Mouse (Mus musculus): ENCODE measurements around the gene Brpf3. TPM values are rescaled to one million over a fixed set of nuclear protein-coding genes. Genes with fewer than 3 reads are reported as not detected.

The Brpf3 gene
- polyA plus RNA-seq, 1 experiment from 2014 or later: 6.0 TPM

DNA sequence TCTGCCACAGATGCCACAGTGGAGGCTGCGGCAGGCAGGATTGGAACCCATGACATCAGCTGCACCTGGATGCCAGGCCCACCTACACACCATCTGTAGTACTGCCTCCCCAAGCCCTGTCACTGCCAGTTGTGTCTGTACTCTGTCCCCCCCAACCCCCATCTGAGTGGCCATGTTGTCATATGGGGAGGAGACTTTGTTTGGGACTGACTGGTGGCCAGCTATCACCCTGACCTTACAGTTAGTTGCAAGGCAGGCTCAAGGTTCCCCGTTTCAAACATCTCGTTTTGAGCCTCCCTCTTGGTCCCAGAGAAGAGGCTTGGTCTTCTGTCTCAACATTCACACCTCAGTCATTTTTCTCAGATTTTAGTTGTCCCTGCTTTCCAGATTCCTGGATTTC, 21.2 kb upstream of the Brpf3 start:
- Histone ChIP-seq H3K4me1 (ENCODE audit: control insufficient read depth in 2 of 2, insufficient read depth in 2 of 2, low read length in 2 of 2) (peaks cover 6 to 10% of the 10 kb centered on the region in 2 experiments; a peak in 2 of 4 replicates), H3K9me3 (ENCODE audit: control insufficient read depth, low read length) (no peaks in the 10 kb centered on the region), H3K27ac (replicated peaks in 1 of 2; ENCODE audit: control insufficient read depth in 1 of 2, insufficient read depth in 1 of 2, low read depth in 2 of 2, low read length in 2 of 2) (no peak overlapping the region), H3K4me3 (ENCODE audit: control insufficient read depth in 1 of 2, insufficient read depth in 1 of 2, low read depth in 1 of 2, low read length in 2 of 2) (no peak overlapping the region), H3K4me2 (ENCODE audit: low read length) (no peak overlapping the region), H3K27me3 (ENCODE audit: control insufficient read depth, insufficient read depth, low read length) (no peaks in the 10 kb centered on the region), H3K9ac (ENCODE audit: low read length) (no peak overlapping the region), H3K36me3 (ENCODE audit: control insufficient read depth, insufficient read depth, low read length) (no peaks in the 10 kb centered on the region)
- no peak for ATAC-seq (ENCODE audit: insufficient number of reproducible peaks, insufficient read depth, low FRiP score, low read depth)
- WGBS: 86% methylated on average over 3 of the region's 3 CpGs

GRCm38 (mm10) chr17:28780836-28781235, 20.1 kb upstream of the Brpf3 start:
- Histone ChIP-seq H3K4me3 (ENCODE audit: control insufficient read depth in 1 of 2, insufficient read depth in 1 of 2, low read depth in 1 of 2, low read length in 2 of 2) (no peak overlapping the region), H3K4me2 (ENCODE audit: low read length) (no peak overlapping the region), H3K9me3 (ENCODE audit: control insufficient read depth, low read length) (no peaks in the 10 kb centered on the region), H3K4me1 (ENCODE audit: control insufficient read depth in 2 of 2, insufficient read depth in 2 of 2, low read length in 2 of 2) (peaks cover 6 to 10% of the 10 kb centered on the region in 2 experiments; a peak in 2 of 4 replicates), H3K9ac (ENCODE audit: low read length) (no peak overlapping the region), H3K27me3 (ENCODE audit: control insufficient read depth, insufficient read depth, low read length) (no peaks in the 10 kb centered on the region), H3K27ac (replicated peaks in 1 of 2; ENCODE audit: control insufficient read depth in 1 of 2, insufficient read depth in 1 of 2, low read depth in 2 of 2, low read length in 2 of 2) (no peak overlapping the region), H3K36me3 (ENCODE audit: control insufficient read depth, insufficient read depth, low read length) (no peaks in the 10 kb centered on the region)
- no peak for ATAC-seq (ENCODE audit: insufficient number of reproducible peaks, insufficient read depth, low FRiP score, low read depth)
- 31% methylated on average over 3 of the region's 3 CpGs for WGBS

DNA sequence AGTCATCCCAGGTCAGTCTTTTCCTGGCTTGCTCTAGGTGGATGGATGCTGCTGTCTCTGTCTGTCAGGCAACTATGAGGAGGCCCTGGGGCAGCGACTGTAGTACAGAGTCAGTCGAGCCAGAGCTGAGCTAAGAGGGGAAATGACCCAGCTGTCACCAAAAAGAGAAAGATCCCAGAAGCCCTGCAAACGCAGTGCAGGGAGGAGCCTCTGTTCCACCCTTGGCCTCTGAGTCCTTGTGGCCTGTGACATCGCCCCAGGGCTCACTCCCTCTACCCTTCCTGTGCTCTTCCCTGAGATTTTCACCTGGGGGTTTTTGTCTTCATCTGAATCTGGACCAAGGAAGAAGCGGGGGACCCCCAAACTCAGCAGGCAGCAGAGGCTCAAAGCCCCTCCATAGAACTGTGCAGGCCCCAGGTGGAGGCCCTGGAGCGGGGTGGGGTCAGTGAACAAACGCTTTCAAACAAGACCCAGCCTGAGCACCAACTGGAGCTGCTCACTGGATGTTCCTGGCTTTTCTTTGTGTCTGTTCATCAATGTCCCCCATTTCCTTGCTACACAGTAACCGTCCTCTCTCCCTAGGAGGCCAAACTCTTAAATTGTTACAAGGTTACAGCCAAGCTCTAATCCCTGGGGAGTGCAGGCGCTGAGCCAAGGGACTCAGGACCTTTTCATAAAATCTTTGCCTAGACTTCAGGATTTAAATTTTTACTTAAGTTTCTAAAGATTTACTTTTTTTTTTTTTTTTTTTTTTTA, 19.4 kb upstream of the Brpf3 start:
- Histone ChIP-seq H3K4me3 (ENCODE audit: control insufficient read depth in 1 of 2, insufficient read depth in 1 of 2, low read depth in 1 of 2, low read length in 2 of 2) (no peak overlapping the region), H3K9me3 (ENCODE audit: control insufficient read depth, low read length) (no peaks in the 10 kb centered on the region), H3K4me1 (ENCODE audit: control insufficient read depth in 2 of 2, insufficient read depth in 2 of 2, low read length in 2 of 2) (peaks cover 6 to 12% of the 10 kb centered on the region in 2 experiments; a peak in 2 of 4 replicates), H3K27ac (replicated peaks in 1 of 2; ENCODE audit: control insufficient read depth in 1 of 2, insufficient read depth in 1 of 2, low read depth in 2 of 2, low read length in 2 of 2) (0 out of 4 replicates have a peak overlapping the region, but pooled peaks of 1 of the 2 experiments have one; percentile 3), H3K36me3 (ENCODE audit: control insufficient read depth, insufficient read depth, low read length) (no peaks in the 10 kb centered on the region), H3K9ac (ENCODE audit: low read length) (no peak overlapping the region), H3K4me2 (ENCODE audit: low read length) (no peak overlapping the region), H3K27me3 (ENCODE audit: control insufficient read depth, insufficient read depth, low read length) (no peaks in the 10 kb centered on the region)
- 49% methylated on average over 9 of the region's 9 CpGs for WGBS
- ATAC-seq (ENCODE audit: insufficient number of reproducible peaks, insufficient read depth, low FRiP score, low read depth): peak; percentile 41; the same call in 1 of the 2 replicates

GRCm38 (mm10) chr17:28785036-28785435, 15.9 kb upstream of the Brpf3 start:
- whole genome bisulfite sequencing: 97% methylated on average over 3 of the region's 3 CpGs
- no peak overlapping the region for H3K4me2 ChIP-seq (ENCODE audit: low read length)
- H3K27ac ChIP-seq (replicated peaks in 1 of 2; ENCODE audit: control insufficient read depth in 1 of 2, insufficient read depth in 1 of 2, low read depth in 2 of 2, low read length in 2 of 2): no peak overlapping the region

DNA sequence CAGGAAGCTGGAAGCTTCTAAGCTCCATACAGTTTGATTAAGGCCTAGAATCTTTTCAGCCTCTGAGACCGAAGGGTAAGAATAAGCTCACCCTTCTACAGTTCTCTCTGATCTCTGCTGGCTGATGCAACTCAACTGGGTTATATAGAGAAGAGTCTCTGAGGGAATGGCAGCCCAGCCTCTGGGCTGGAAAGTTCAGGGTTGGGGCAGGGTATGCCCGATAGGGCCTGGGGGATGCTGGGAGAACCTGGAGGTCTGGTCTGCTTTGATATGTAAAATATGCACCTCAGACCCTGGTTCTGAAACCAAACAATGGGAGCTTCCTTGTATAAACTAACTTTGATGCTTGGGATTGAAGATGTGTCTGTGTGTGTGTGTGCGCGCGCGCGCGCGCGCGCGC, 13.4 kb upstream of the Brpf3 start:
- Histone ChIP-seq H3K9ac (ENCODE audit: low read length) (no peak overlapping the region), H3K9me3 (ENCODE audit: control insufficient read depth, low read length) (no peaks in the 10 kb centered on the region), H3K4me3 (ENCODE audit: control insufficient read depth in 1 of 2, insufficient read depth in 1 of 2, low read depth in 1 of 2, low read length in 2 of 2) (no peak overlapping the region), H3K27ac (replicated peaks in 1 of 2; ENCODE audit: control insufficient read depth in 1 of 2, insufficient read depth in 1 of 2, low read depth in 2 of 2, low read length in 2 of 2) (no peak overlapping the region), H3K4me1 (ENCODE audit: control insufficient read depth in 2 of 2, insufficient read depth in 2 of 2, low read length in 2 of 2) (0 out of 4 replicates have a peak, but pooled peaks cover 0 to 2% of the 10 kb centered on the region in 2 experiments), H3K27me3 (ENCODE audit: control insufficient read depth, insufficient read depth, low read length) (no peaks in the 10 kb centered on the region), H3K4me2 (ENCODE audit: low read length) (no peak overlapping the region), H3K36me3 (ENCODE audit: control insufficient read depth, insufficient read depth, low read length) (no peaks in the 10 kb centered on the region)
- no peak for ATAC-seq (ENCODE audit: insufficient number of reproducible peaks, insufficient read depth, low FRiP score, low read depth)
- 94% methylated on average over 12 of the region's 12 CpGs for WGBS

More at GRCm38 (mm10) chr17:28785036-28785435, 15.9 kb upstream of the Brpf3 start:
- no peaks in the 10 kb centered on the region for H3K36me3 ChIP-seq (ENCODE audit: control insufficient read depth, insufficient read depth, low read length)
- ATAC-seq (ENCODE audit: insufficient number of reproducible peaks, insufficient read depth, low FRiP score, low read depth): no peak
- no peak overlapping the region for H3K9ac ChIP-seq (ENCODE audit: low read length)
- no peak overlapping the region for H3K4me3 ChIP-seq (ENCODE audit: control insufficient read depth in 1 of 2, insufficient read depth in 1 of 2, low read depth in 1 of 2, low read length in 2 of 2)
- peaks cover 6 to 12% of the 10 kb centered on the region in 2 experiments; a peak in 2 of 4 replicates for H3K4me1 ChIP-seq (ENCODE audit: control insufficient read depth in 2 of 2, insufficient read depth in 2 of 2, low read length in 2 of 2)
- H3K9me3 ChIP-seq (ENCODE audit: control insufficient read depth, low read length): no peaks in the 10 kb centered on the region
- H3K27me3 ChIP-seq (ENCODE audit: control insufficient read depth, insufficient read depth, low read length): no peaks in the 10 kb centered on the region

GRCm38 (mm10) chr17:28797031-28797430, 3.9 kb upstream of the Brpf3 start:
- WGBS: 82% methylated on average over 4 of the region's 4 CpGs
- Histone ChIP-seq H3K4me3 (ENCODE audit: control insufficient read depth in 1 of 2, insufficient read depth in 1 of 2, low read depth in 1 of 2, low read length in 2 of 2) (no peak overlapping the region), H3K4me2 (ENCODE audit: low read length) (no peak overlapping the region), H3K4me1 (ENCODE audit: control insufficient read depth in 2 of 2, insufficient read depth in 2 of 2, low read length in 2 of 2) (peaks cover 2 to 10% of the 10 kb centered on the region in 2 experiments; a peak in 2 of 4 replicates), H3K27ac (replicated peaks in 1 of 2; ENCODE audit: control insufficient read depth in 1 of 2, insufficient read depth in 1 of 2, low read depth in 2 of 2, low read length in 2 of 2) (no peak overlapping the region), H3K36me3 (ENCODE audit: control insufficient read depth, insufficient read depth, low read length) (no peaks in the 10 kb centered on the region), H3K9ac (ENCODE audit: low read length) (no peak overlapping the region), H3K27me3 (ENCODE audit: control insufficient read depth, insufficient read depth, low read length) (no peaks in the 10 kb centered on the region), H3K9me3 (ENCODE audit: control insufficient read depth, low read length) (peaks cover 4% of the 10 kb centered on the region; the same call in 1 of the 2 replicates)
- no peak for ATAC-seq (ENCODE audit: insufficient number of reproducible peaks, insufficient read depth, low FRiP score, low read depth)

- Histone ChIP-seq H3K4me2 (ENCODE audit: low read length) (peak overlapping the region; percentile 99), H3K4me3 (ENCODE audit: control insufficient read depth in 1 of 2, insufficient read depth in 1 of 2, low read depth in 1 of 2, low read length in 2 of 2) (peak overlapping the region in 1 of 2 experiments; percentile 93; a peak in 1 of 4 replicates), H3K27ac (replicated peaks in 1 of 2; ENCODE audit: control insufficient read depth in 1 of 2, insufficient read depth in 1 of 2, low read depth in 2 of 2, low read length in 2 of 2) (no peak overlapping the region), H3K9ac (ENCODE audit: low read length) (peak overlapping the region; percentile 100; the same call in 1 of the 2 replicates), H3K36me3 (ENCODE audit: control insufficient read depth, insufficient read depth, low read length) (no peaks in the 10 kb centered on the region), H3K9me3 (ENCODE audit: control insufficient read depth, low read length) (peaks cover 4% of the 10 kb centered on the region; the same call in 1 of the 2 replicates), H3K27me3 (ENCODE audit: control insufficient read depth, insufficient read depth, low read length) (no peaks in the 10 kb centered on the region), H3K4me1 (ENCODE audit: control insufficient read depth in 2 of 2, insufficient read depth in 2 of 2, low read length in 2 of 2) (peaks cover 9 to 29% of the 10 kb centered on the region in 2 experiments)
- 19% methylated on average over 14 of the region's 14 CpGs for WGBS
- ATAC-seq (ENCODE audit: insufficient number of reproducible peaks, insufficient read depth, low FRiP score, low read depth): no peak
Observed at GRCm38 (mm10) chr17:28799291-28800160, 1.4 kb upstream of the Brpf3 start.

All from heart, embryonic 14.5 days (tissue).